In genomic region chr16:4656571-4657081, GRCm38 (mm10) we compare ENCODE assay signal across 12 mouse cellular contexts. TPM values are rescaled to one million over a fixed set of nuclear protein-coding genes. Genes with fewer than 3 reads are reported as not detected.
DNase-seq lines count a peak whose midpoint lies in the region; ATAC-seq and TF ChIP-seq lines count a peak whose summit lies in the region.
"Had no signal": no experiment of that assay in that cellular context is flagged by ENCODE, and none has a peak within 500 bp of the region (broad histone marks: within the 10 kb centered on the region; RNA-seq: fewer than 3 reads in every experiment).

No protein-coding gene starts in this region.

- no peak for ATAC-seq in hindbrain, embryonic 12.5 days (ENCODE audit: low FRiP score)
- ATAC-seq in hindbrain, embryonic 11.5 days (ENCODE audit: low FRiP score): no peak
- ATAC-seq in kidney, embryonic 16.5 days (ENCODE audit: low FRiP score, low TSS enrichment): 0 out of 2 replicates have a peak, but pooled peaks have one; percentile 16
- no peak for ATAC-seq in forebrain, embryonic 13.5 days

- no peaks in the 10 kb centered on the region for H3K9me3 ChIP-seq in hindbrain, embryonic 12.5 days (replicated peaks)
- H3K9me3 ChIP-seq in hindbrain, embryonic 11.5 days (ENCODE audit: control insufficient read depth, low read length): no peaks in the 10 kb centered on the region
- no peaks in the 10 kb centered on the region for H3K9me3 ChIP-seq in kidney, embryonic 16.5 days (ENCODE audit: low read length)
- H3K9me3 ChIP-seq in forebrain, embryonic 13.5 days (replicated peaks): no peaks in the 10 kb centered on the region
- H3K9me3 ChIP-seq: G1E; hindbrain, embryonic 15.5 days had no signal

- WGBS in hindbrain, embryonic 12.5 days: 74% methylated on average over 9 of the region's 9 CpGs
- 67% methylated on average over 9 of the region's 9 CpGs for WGBS in hindbrain, embryonic 11.5 days
- WGBS in spleen, adult 2 months: 89% methylated on average over 9 of the region's 9 CpGs
- 53% methylated on average over 9 of the region's 9 CpGs for WGBS in kidney, embryonic 16.5 days
- WGBS in forebrain, embryonic 13.5 days: 68% methylated on average over 9 of the region's 9 CpGs

- peak overlapping the region; percentile 4; the same call in 1 of the 2 replicates for H3K27ac ChIP-seq in hindbrain, embryonic 12.5 days
- H3K27ac ChIP-seq in hindbrain, embryonic 11.5 days (ENCODE audit: low read depth, low read length): no peak overlapping the region
- H3K27ac ChIP-seq in spleen, adult 2 months (ENCODE audit: insufficient read depth, low read length): 0 out of 2 replicates have a peak overlapping the region, but pooled peaks have one; percentile 26
- peak overlapping the region; percentile 68 for H3K27ac ChIP-seq in kidney, embryonic 16.5 days (ENCODE audit: low read length)
- no peak overlapping the region for H3K27ac ChIP-seq in forebrain, embryonic 13.5 days
- H3K27ac ChIP-seq: hindbrain, embryonic 15.5 days; liver, embryonic 14.5 days had no signal

- no peak for TF ChIP-seq CTCF in spleen, adult 2 months (IDR thresholded peaks at IDR 0.05; ENCODE audit: extremely low read depth, insufficient read depth, insufficient read length, insufficient replicate concordance)

- no peak overlapping the region for H3K4me2 ChIP-seq in hindbrain, embryonic 12.5 days (replicated peaks)
- H3K4me2 ChIP-seq in hindbrain, embryonic 11.5 days (replicated peaks; ENCODE audit: low read depth, low read length): no peak overlapping the region
- no peak overlapping the region for H3K4me2 ChIP-seq in kidney, embryonic 16.5 days (replicated peaks; ENCODE audit: low read depth, low read length)
- no peak overlapping the region for H3K4me2 ChIP-seq in forebrain, embryonic 13.5 days
- H3K4me2 ChIP-seq: hindbrain, embryonic 15.5 days had no signal

- DNase-seq in hindbrain, embryonic 11.5 days (ENCODE audit: low spot score): no peak
- no peak for DNase-seq in spleen, adult 2 months (ENCODE audit: low read depth in 1 of 2, low spot score in 2 of 2)
- DNase-seq in spleen, adult 12 weeks (ENCODE audit: low spot score): no peak
- no peak for DNase-seq in layer of hippocampus, postnatal 14 days (ENCODE audit: low spot score in 2 of 2)
- no peak for DNase-seq in layer of hippocampus, postnatal 10 days (ENCODE audit: low spot score in 2 of 2)
- DNase-seq: cerebellum, adult 8-10 months had no signal

- H3K9ac ChIP-seq in hindbrain, embryonic 12.5 days: no peak overlapping the region
- H3K9ac ChIP-seq in hindbrain, embryonic 11.5 days (ENCODE audit: low read depth, low read length): no peak overlapping the region
- H3K9ac ChIP-seq in kidney, embryonic 16.5 days (replicated peaks; ENCODE audit: low read length): peak overlapping the region; percentile 31; the same call in 1 of the 2 replicates
- no peak overlapping the region for H3K9ac ChIP-seq in forebrain, embryonic 13.5 days
- H3K9ac ChIP-seq: hindbrain, embryonic 15.5 days; liver, embryonic 14.5 days had no signal

- no peak for TF ChIP-seq POLR2A in spleen, adult 2 months (IDR thresholded peaks at IDR 0.05; ENCODE audit: low read depth, low read length)

- H3K4me3 ChIP-seq in hindbrain, embryonic 12.5 days: no peak overlapping the region
- no peak overlapping the region for H3K4me3 ChIP-seq in hindbrain, embryonic 11.5 days (ENCODE audit: low read depth, low read length)
- no peak overlapping the region for H3K4me3 ChIP-seq in spleen, adult 2 months (ENCODE audit: extremely low read depth, insufficient read depth, insufficient read length)
- H3K4me3 ChIP-seq in kidney, embryonic 16.5 days (ENCODE audit: low read length): no peak overlapping the region
- H3K4me3 ChIP-seq in forebrain, embryonic 13.5 days: no peak overlapping the region
- H3K4me3 ChIP-seq: hindbrain, embryonic 15.5 days had no signal

- H3K36me3 ChIP-seq in hindbrain, embryonic 12.5 days: peaks cover 46% of the 10 kb centered on the region
- H3K36me3 ChIP-seq in hindbrain, embryonic 11.5 days (ENCODE audit: control insufficient read depth, insufficient read depth, low read length): 0 out of 2 replicates have a peak, but pooled peaks cover 2% of the 10 kb centered on the region
- H3K36me3 ChIP-seq in spleen, adult 2 months (ENCODE audit: control insufficient read depth, insufficient read depth, low read length): peaks cover 50% of the 10 kb centered on the region
- H3K36me3 ChIP-seq in kidney, embryonic 16.5 days (ENCODE audit: insufficient read depth, low read length): peaks cover 16% of the 10 kb centered on the region
- peaks cover 42% of the 10 kb centered on the region for H3K36me3 ChIP-seq in forebrain, embryonic 13.5 days (ENCODE audit: poor library complexity, severe bottlenecking)

- H3K27me3 ChIP-seq in hindbrain, embryonic 12.5 days: no peaks in the 10 kb centered on the region
- H3K27me3 ChIP-seq in hindbrain, embryonic 11.5 days (ENCODE audit: control insufficient read depth, insufficient read depth, low read length): no peaks in the 10 kb centered on the region
- H3K27me3 ChIP-seq in spleen, adult 2 months (ENCODE audit: control insufficient read depth, insufficient read depth, low read length): no peaks in the 10 kb centered on the region
- H3K27me3 ChIP-seq in kidney, embryonic 16.5 days (ENCODE audit: insufficient read depth, low read length): no peaks in the 10 kb centered on the region
- H3K27me3 ChIP-seq in forebrain, embryonic 13.5 days: no peaks in the 10 kb centered on the region
- H3K27me3 ChIP-seq: hindbrain, embryonic 15.5 days had no signal

- peaks cover 21% of the 10 kb centered on the region for H3K4me1 ChIP-seq in hindbrain, embryonic 12.5 days
- no peaks in the 10 kb centered on the region for H3K4me1 ChIP-seq in hindbrain, embryonic 11.5 days (replicated peaks; ENCODE audit: control insufficient read depth, insufficient read depth, low read length)
- H3K4me1 ChIP-seq in spleen, adult 2 months (ENCODE audit: control insufficient read depth, insufficient read depth, insufficient read length): no peaks in the 10 kb centered on the region
- H3K4me1 ChIP-seq in kidney, embryonic 16.5 days (ENCODE audit: insufficient read depth, low read length): peaks cover 44% of the 10 kb centered on the region
- peaks cover 31% of the 10 kb centered on the region for H3K4me1 ChIP-seq in forebrain, embryonic 13.5 days

RNA-seq across cellular contexts. Expression of gene Dnaja3, which starts 16.8 kb away (rescaled TPM):
- polyA plus RNA-seq in hindbrain, embryonic 12.5 days (2016; fragmentation: Nextera tagmentation; extraction: Ambion mirVana): 56.2 and 56.9 TPM in 2 replicates
- polyA plus RNA-seq in hindbrain, embryonic 11.5 days (2014; fragmentation: Nextera tagmentation; extraction: Ambion mirVana): 49.1 and 54.0 TPM in 2 replicates
- polyA plus RNA-seq in spleen, adult 2 months (2012; rRNA removed): 11.0 and 12.1 TPM in 2 replicates
- polyA plus RNA-seq in kidney, embryonic 16.5 days (2015; fragmentation: Nextera tagmentation; extraction: Ambion mirVana): 89.6 and 95.3 TPM in 2 replicates
- 48.0 and 53.2 TPM in 2 replicates for polyA plus RNA-seq in forebrain, embryonic 13.5 days (2015; fragmentation: Nextera tagmentation; extraction: Ambion mirVana)
- 10 to 100 TPM; 61.0 to 66.2 TPM for total RNA-seq in layer of hippocampus, postnatal 14 days (2021)
- 10 to 100 TPM; 52.7 to 55.1 TPM for total RNA-seq in layer of hippocampus, postnatal 10 days (2021)

RNA-seq across cellular contexts. Expression of gene Vasn, which starts 16.9 kb away (rescaled TPM):
- polyA plus RNA-seq in hindbrain, embryonic 12.5 days (2016; fragmentation: Nextera tagmentation; extraction: Ambion mirVana): 16.3 and 18.0 TPM in 2 replicates
- 7.9 and 9.4 TPM in 2 replicates for polyA plus RNA-seq in hindbrain, embryonic 11.5 days (2014; fragmentation: Nextera tagmentation; extraction: Ambion mirVana)
- polyA plus RNA-seq in spleen, adult 2 months (2012; rRNA removed): 23.6 and 31.3 TPM in 2 replicates
- 26.8 TPM in 2 replicates for polyA plus RNA-seq in kidney, embryonic 16.5 days (2015; fragmentation: Nextera tagmentation; extraction: Ambion mirVana)
- 2.3 and 2.7 TPM in 2 replicates for polyA plus RNA-seq in forebrain, embryonic 13.5 days (2015; fragmentation: Nextera tagmentation; extraction: Ambion mirVana)
- total RNA-seq in layer of hippocampus, postnatal 14 days (2021): 1 to 10 TPM; 6.4 to 9.0 TPM
- 1 to 10 TPM; 5.1 to 5.7 TPM for total RNA-seq in layer of hippocampus, postnatal 10 days (2021)

RNA-seq across cellular contexts. Expression of gene Coro7, which starts 23.0 kb away (rescaled TPM):
- 22.8 and 24.3 TPM in 2 replicates for polyA plus RNA-seq in hindbrain, embryonic 12.5 days (2016; fragmentation: Nextera tagmentation; extraction: Ambion mirVana)
- polyA plus RNA-seq in hindbrain, embryonic 11.5 days (2014; fragmentation: Nextera tagmentation; extraction: Ambion mirVana): 14.4 and 15.0 TPM in 2 replicates
- polyA plus RNA-seq in spleen, adult 2 months (2012; rRNA removed): 150 and 191 TPM in 2 replicates
- 21.4 and 24.0 TPM in 2 replicates for polyA plus RNA-seq in kidney, embryonic 16.5 days (2015; fragmentation: Nextera tagmentation; extraction: Ambion mirVana)
- polyA plus RNA-seq in forebrain, embryonic 13.5 days (2015; fragmentation: Nextera tagmentation; extraction: Ambion mirVana): 19.4 and 20.1 TPM in 2 replicates
- 10 to 100 TPM; 95.7 to 95.9 TPM for total RNA-seq in layer of hippocampus, postnatal 14 days (2021)
- 100 to 1,000 TPM in 1 of 2 experiments, 10 to 100 TPM in 1; 93.5 to 116 TPM for total RNA-seq in layer of hippocampus, postnatal 10 days (2021)

RNA-seq across cellular contexts. Expression of gene Pam16, which starts 31.8 kb away (rescaled TPM):
- polyA plus RNA-seq in hindbrain, embryonic 12.5 days (2016; fragmentation: Nextera tagmentation; extraction: Ambion mirVana): 112 and 119 TPM in 2 replicates
- polyA plus RNA-seq in hindbrain, embryonic 11.5 days (2014; fragmentation: Nextera tagmentation; extraction: Ambion mirVana): 113 and 117 TPM in 2 replicates
- polyA plus RNA-seq in spleen, adult 2 months (2012; rRNA removed): 8.2 and 9.5 TPM in 2 replicates
- 67.8 and 80.4 TPM in 2 replicates for polyA plus RNA-seq in kidney, embryonic 16.5 days (2015; fragmentation: Nextera tagmentation; extraction: Ambion mirVana)
- polyA plus RNA-seq in forebrain, embryonic 13.5 days (2015; fragmentation: Nextera tagmentation; extraction: Ambion mirVana): 142 and 149 TPM in 2 replicates
- total RNA-seq in layer of hippocampus, postnatal 14 days (2021): 10 to 100 TPM; 69.5 to 80.1 TPM
- 10 to 100 TPM; 71.0 to 77.1 TPM for total RNA-seq in layer of hippocampus, postnatal 10 days (2021)

Comparison
In these comparisons a context has a peak if more than half of its experiments do, and no peak if none do; other contexts are left out.
1. H3K27ac ChIP-seq: peak in hindbrain, embryonic 12.5 days (single experiment), spleen, adult 2 months (single experiment) and kidney, embryonic 16.5 days (single experiment); none in hindbrain, embryonic 11.5 days (single experiment) and forebrain, embryonic 13.5 days (single experiment).